Mouse (Mus musculus) MEL-GATA-1-ER (cell line): ENCODE measurements at regions not wholly inside any gene's neighbourhood (a gene's known extent, or its start where the extent isn't known, plus 50 kb on each side); places are given as distances from the start of the nearest gene placed in this dataset.
"Not testable (repeated sequence)": the region's sequence is repeated elsewhere in the genome, so short reads cannot be mapped to it uniquely, and the experiment has no call there.

Experiments
- DNase-seq: peaks from one replicate; pipeline ENCODE4 v3.0.0-alpha.2; 2012; ENCODE audit warnings: low read depth; ENCODE audit errors: extremely low read depth

GRCm38 (mm10) chr14:101067082-101067481 is 133.0 kb downstream of the Prr30 start:
- DNase-seq, result no peak

GRCm38 (mm10) chr14:101056874-101057273 is 143.3 kb downstream of the Prr30 start:
- no peak for DNase-seq

GRCm38 (mm10) chr14:101055915-101056314 is 144.2 kb downstream of the Prr30 start:
- no peak for DNase-seq

- no peak for DNase-seq
These were observed 145.3 kb downstream of the Prr30 start for GRCm38 (mm10) chr14:101054786-101055185.

- DNase-seq, result no peak
These were observed 147.4 kb downstream of the Prr30 start for GRCm38 (mm10) chr14:101052760-101053159.

- no peak for DNase-seq
These were observed 149.9 kb downstream of the Prr30 start for GRCm38 (mm10) chr14:101050212-101050611.

GRCm38 (mm10) chr14:101049664-101050203 is 150.4 kb downstream of the Prr30 start:
- no peak for DNase-seq

- no peak for DNase-seq
These were observed 156.6 kb downstream of the Prr30 start for GRCm38 (mm10) chr14:101043494-101043893.

- no peak for DNase-seq
These were observed 199.1 kb downstream of the Prr30 start for GRCm38 (mm10) chr14:101001070-101001469.

GRCm38 (mm10) chr14:100980754-100981153 is 219.4 kb downstream of the Prr30 start:
- DNase-seq, result no peak

GRCm38 (mm10) chr14:100978515-100978914 is 221.6 kb downstream of the Prr30 start:
- no peak for DNase-seq

- peak; percentile 8 for DNase-seq
These were observed 229.2 kb downstream of the Prr30 start for GRCm38 (mm10) chr14:100970970-100971369.

- DNase-seq, result no peak
These were observed 239.9 kb downstream of the Prr30 start for GRCm38 (mm10) chr14:100960198-100960597.

- no peak for DNase-seq
These were observed 244.2 kb downstream of the Prr30 start for GRCm38 (mm10) chr14:100955806-100956436.

GRCm38 (mm10) chr14:100950681-100951119 is 249.4 kb downstream of the Prr30 start:
- no peak for DNase-seq

- DNase-seq, result not testable (repeated sequence)
These were observed 252.5 kb downstream of the Prr30 start for GRCm38 (mm10) chr14:100947625-100948024.

GRCm38 (mm10) chr14:100937358-100937887 is 262.7 kb downstream of the Prr30 start:
- DNase-seq, result peak; percentile 8

- DNase-seq, result no peak
These were observed 265.6 kb downstream of the Prr30 start for GRCm38 (mm10) chr14:100934554-100934953.

GRCm38 (mm10) chr14:100924880-100925279 is 275.2 kb downstream of the Prr30 start:
- DNase-seq, result no peak

GRCm38 (mm10) chr14:100900221-100900620 is 299.9 kb downstream of the Prr30 start:
- DNase-seq, result no peak

- no peak for DNase-seq
These were observed 301.1 kb downstream of the Prr30 start for GRCm38 (mm10) chr14:100899074-100899473.

- DNase-seq, result no peak
These were observed 310.7 kb downstream of the Prr30 start for GRCm38 (mm10) chr14:100889163-100890157.
